Mouse (Mus musculus) limb, embryonic 13.5 days (tissue): ENCODE measurements at regions not wholly inside any gene's neighbourhood (a gene's known extent, or its start where the extent isn't known, plus 50 kb on each side); places are given as distances from the start of the nearest gene placed in this dataset.

Experiments used
- ATAC-seq: fragments of 200-750 bp; cut with Nextera tagmentation; 2 replicates; pipeline ENCODE4 v1.8.0; 2017; ENCODE audit warnings: low read depth, moderate number of reproducible peaks, moderate TSS enrichment; ENCODE audit not compliant: low FRiP score
- H3K27ac ChIP-seq: fragments of 300-500 bp; sonication (generic); 2 replicates; pipeline ENCODE4 v1.5.1; 2015; ENCODE audit warnings: inconsistent platforms, mild to moderate bottlenecking, moderate library complexity
- H3K27me3 ChIP-seq: fragments of 300-500 bp; sonication (generic); 2 replicates; pipeline ENCODE4 v1.6.1; 2015; ENCODE audit warnings: mild to moderate bottlenecking, inconsistent platforms
- H3K36me3 ChIP-seq: fragments of 300-500 bp; sonication (generic); 2 replicates; pipeline ENCODE4 v1.6.1; 2015; ENCODE audit warnings: inconsistent platforms, mild to moderate bottlenecking, moderate library complexity
- H3K4me1 ChIP-seq: fragments of 300-500 bp; sonication (generic); 2 replicates; pipeline ENCODE4 v1.6.1; 2015; ENCODE audit warnings: inconsistent platforms
- H3K4me2 ChIP-seq: fragments of 300-500 bp; sonication (generic); replicated peaks from 2 replicates; pipeline ENCODE4 v1.6.1; 2015; ENCODE audit warnings: inconsistent platforms, mild to moderate bottlenecking, moderate library complexity
- H3K4me3 ChIP-seq: fragments of 300-500 bp; sonication (generic); 2 replicates; pipeline ENCODE4 v1.5.1; 2015; ENCODE audit warnings: moderate library complexity, mild to moderate bottlenecking, inconsistent platforms
- H3K9ac ChIP-seq: fragments of 300-500 bp; sonication (generic); 2 replicates; pipeline ENCODE4 v1.6.1; 2015; ENCODE audit warnings: mild to moderate bottlenecking, inconsistent platforms
- H3K9me3 ChIP-seq: fragments of 300-500 bp; sonication (generic); 2 replicates; pipeline ENCODE4 v1.6.1; 2016; ENCODE audit warnings: inconsistent platforms
- WGBS: fragments of 180-500 bp; shearing (Covaris S2); methylation state at CpG from one replicate; pipeline ENCODE4 v1.1.7; 2015; 5-methylcytosine and 5-hydroxymethylcytosine counted together

DNA sequence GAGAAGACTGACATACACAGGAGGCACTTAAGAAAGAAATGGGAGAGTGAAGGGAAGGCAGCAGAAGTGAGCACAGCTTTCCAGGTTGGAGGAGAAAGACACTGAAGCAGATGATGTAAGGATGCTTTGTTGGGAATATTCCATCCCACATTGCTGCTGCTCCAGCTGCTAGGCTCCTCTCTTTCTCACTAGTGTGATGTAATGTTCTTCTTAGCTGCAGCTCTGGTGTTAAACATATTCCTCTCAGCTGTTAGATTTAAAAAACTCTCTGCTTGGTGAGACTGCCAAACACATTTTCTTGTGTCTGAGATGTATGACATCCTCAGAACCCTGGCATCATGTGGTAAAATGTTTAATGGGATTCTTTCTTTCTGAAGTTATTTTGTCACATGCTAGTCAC, 120.1 kb downstream of the Cmpk2 start:
- H3K4me2 ChIP-seq: no peak overlapping the region
- ATAC-seq: no peak
- H3K36me3 ChIP-seq: no peaks in the 10 kb centered on the region
- no peak overlapping the region for H3K27ac ChIP-seq
- no peaks in the 10 kb centered on the region for H3K27me3 ChIP-seq
- H3K9ac ChIP-seq: no peak overlapping the region
- H3K9me3 ChIP-seq: no peaks in the 10 kb centered on the region
- H3K4me1 ChIP-seq: no peaks in the 10 kb centered on the region
- no peak overlapping the region for H3K4me3 ChIP-seq

DNA sequence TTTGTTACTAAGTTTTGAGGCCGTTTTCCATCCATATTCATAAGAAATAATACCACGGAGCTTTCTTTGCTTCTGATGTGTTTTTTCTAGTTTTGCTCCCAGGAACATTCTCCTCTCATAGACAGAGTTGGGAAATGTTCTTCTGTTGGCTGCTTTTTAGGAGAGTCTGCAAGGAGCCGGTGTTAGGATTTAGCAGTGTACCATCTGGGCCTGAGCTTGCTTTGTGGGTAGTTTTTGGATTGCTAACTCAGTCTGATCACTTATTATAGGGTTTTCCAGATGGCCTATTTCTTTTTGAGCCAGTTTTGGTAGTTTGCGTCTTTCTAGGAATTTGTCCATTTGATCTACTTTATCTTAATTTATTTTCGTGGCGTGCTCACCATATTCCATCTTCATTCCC, 108.4 kb downstream of the Cmpk2 start:
- 0 out of 2 replicates have a peak, but pooled peaks cover 8% of the 10 kb centered on the region for H3K4me1 ChIP-seq
- ATAC-seq: no peak
- no peaks in the 10 kb centered on the region for H3K9me3 ChIP-seq
- H3K27me3 ChIP-seq: no peaks in the 10 kb centered on the region
- H3K36me3 ChIP-seq: no peaks in the 10 kb centered on the region
- H3K27ac ChIP-seq: no peak overlapping the region
- no peak overlapping the region for H3K4me3 ChIP-seq
- H3K4me2 ChIP-seq: no peak overlapping the region
- H3K9ac ChIP-seq: no peak overlapping the region
- WGBS: 87% methylated on average over 6 of the region's 6 CpGs

DNA sequence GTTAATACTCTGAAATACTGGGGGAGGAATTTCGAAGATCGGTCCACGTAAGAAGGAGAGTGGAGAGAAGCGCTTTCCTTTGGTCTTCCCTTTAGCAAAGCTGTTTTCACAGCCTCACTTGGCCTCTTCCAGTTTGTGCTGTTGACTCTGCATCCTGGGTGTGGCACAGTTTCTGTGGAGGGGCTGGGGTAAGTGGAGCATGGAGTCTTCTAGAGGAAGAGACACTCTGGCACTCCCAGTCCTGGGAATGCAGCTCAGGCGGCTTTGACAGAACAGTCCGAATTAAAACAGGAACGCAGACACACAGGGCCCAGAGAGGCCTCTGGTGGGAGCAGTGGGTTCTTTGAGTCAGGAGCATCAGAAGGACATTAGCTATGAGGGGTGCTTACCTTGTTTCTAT, 102.6 kb downstream of the Cmpk2 start:
- H3K4me3 ChIP-seq: no peak overlapping the region
- ATAC-seq: no peak
- no peaks in the 10 kb centered on the region for H3K9me3 ChIP-seq
- no peak overlapping the region for H3K4me2 ChIP-seq
- H3K27me3 ChIP-seq: no peaks in the 10 kb centered on the region
- H3K4me1 ChIP-seq: peaks cover 13% of the 10 kb centered on the region; the same call in 1 of the 2 replicates
- H3K27ac ChIP-seq: peak overlapping the region; percentile 17; the same call in 1 of the 2 replicates
- no peaks in the 10 kb centered on the region for H3K36me3 ChIP-seq
- 68% methylated on average over 7 of the region's 7 CpGs for WGBS
- no peak overlapping the region for H3K9ac ChIP-seq

DNA sequence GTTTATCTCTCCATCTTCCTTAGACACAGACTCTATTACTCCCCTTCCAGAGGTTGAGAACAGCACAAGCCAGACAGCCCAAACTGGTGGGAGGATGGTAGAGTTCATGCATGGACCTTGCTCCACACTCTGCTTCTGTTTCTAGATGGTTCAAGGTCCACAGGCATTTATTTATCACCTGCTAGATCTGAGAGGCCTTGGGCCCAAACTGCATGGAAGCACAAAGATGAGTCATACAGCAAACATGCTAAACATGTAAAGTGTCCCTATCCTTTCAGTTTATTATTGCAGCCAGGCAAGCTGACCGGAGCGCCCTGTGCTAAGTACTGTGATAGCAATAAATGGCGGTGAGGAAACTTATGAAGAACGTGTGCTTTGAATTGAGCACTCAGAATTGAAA, 98.4 kb downstream of the Cmpk2 start:
- Histone ChIP-seq H3K9ac (no peak overlapping the region), H3K4me1 (peaks cover 5% of the 10 kb centered on the region; the same call in 1 of the 2 replicates), H3K4me2 (no peak overlapping the region), H3K4me3 (no peak overlapping the region), H3K27me3 (no peaks in the 10 kb centered on the region), H3K36me3 (no peaks in the 10 kb centered on the region), H3K27ac (no peak overlapping the region), H3K9me3 (no peaks in the 10 kb centered on the region)
- ATAC-seq: no peak
- 83% methylated on average over 4 of the region's 4 CpGs for WGBS

DNA sequence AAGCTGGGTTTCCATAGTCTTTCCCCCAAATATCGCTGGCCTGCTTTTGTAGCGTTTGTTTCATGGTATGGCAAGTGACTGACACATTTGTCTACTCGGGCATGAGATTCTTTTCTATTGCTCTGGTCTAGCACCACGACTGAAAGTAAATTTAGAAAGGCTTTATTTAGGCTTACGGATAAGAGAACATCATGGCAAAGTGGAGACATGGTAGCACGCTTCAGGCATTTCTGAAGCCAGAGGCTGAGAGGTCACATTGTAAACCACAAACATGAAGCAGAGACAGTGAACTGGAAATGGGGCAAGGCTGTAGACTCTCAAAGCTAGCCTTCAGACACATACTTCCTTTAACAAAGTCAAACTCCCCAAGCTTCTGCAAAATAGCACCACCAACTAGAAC, 93.9 kb downstream of the Cmpk2 start:
- Histone ChIP-seq H3K9me3 (no peaks in the 10 kb centered on the region), H3K4me2 (no peak overlapping the region), H3K36me3 (no peaks in the 10 kb centered on the region), H3K9ac (no peak overlapping the region), H3K4me3 (no peak overlapping the region), H3K4me1 (no peaks in the 10 kb centered on the region), H3K27ac (no peak overlapping the region), H3K27me3 (no peaks in the 10 kb centered on the region)
- ATAC-seq: no peak
- WGBS: 88% methylated on average over 6 of the region's 6 CpGs

DNA sequence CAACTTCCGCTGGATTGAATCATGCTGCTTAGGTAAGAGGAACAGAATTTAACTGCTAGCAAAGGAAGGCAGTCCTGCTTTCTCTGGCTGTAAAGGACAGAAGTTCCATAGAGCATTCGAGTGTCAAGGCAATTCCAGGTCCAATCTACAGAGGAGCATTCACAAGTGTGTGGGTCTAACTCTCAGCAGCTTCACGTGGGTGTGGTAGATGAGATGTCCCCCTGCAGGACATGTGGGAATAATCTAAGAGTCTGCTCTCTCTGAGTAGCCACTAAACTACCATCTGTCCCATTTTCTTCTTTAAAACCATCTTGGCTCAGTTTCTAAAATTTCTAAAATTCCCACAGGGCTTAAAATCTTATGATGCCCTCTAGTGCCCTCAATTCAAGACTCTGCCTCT, 90.6 kb downstream of the Cmpk2 start:
- Histone ChIP-seq H3K9ac (no peak overlapping the region), H3K4me2 (no peak overlapping the region), H3K9me3 (no peaks in the 10 kb centered on the region), H3K36me3 (no peaks in the 10 kb centered on the region), H3K4me1 (peaks cover 15% of the 10 kb centered on the region), H3K4me3 (no peak overlapping the region), H3K27me3 (no peaks in the 10 kb centered on the region), H3K27ac (no peak overlapping the region)
- WGBS: 65% methylated on average over 3 of the region's 3 CpGs
- no peak for ATAC-seq

DNA sequence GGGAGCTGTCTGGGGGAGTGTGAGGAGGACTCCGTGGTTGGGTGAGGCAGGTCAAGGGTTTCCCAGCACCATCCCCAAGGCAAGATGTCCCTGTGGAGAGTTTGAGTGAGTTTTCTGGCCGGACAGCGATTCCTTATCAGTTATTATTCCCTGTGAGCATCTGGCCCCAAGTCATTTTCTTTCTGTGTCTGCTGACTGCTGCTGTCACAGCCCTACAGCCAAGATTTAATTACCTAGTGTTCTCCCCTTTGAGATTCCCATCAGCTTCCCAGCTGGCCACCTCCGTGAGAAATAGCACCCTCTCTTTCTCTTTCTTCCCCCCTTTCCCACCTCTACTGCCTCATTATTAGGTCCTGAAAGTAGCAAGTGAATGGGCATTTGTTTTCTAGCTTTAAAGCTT, 88.4 kb downstream of the Cmpk2 start:
- Histone ChIP-seq H3K9ac (no peak overlapping the region), H3K4me1 (peaks cover 15% of the 10 kb centered on the region), H3K36me3 (no peaks in the 10 kb centered on the region), H3K4me3 (no peak overlapping the region), H3K27ac (no peak overlapping the region), H3K9me3 (no peaks in the 10 kb centered on the region), H3K4me2 (no peak overlapping the region), H3K27me3 (no peaks in the 10 kb centered on the region)
- ATAC-seq: no peak
- 1% methylated on average over 4 of the region's 4 CpGs for WGBS

DNA sequence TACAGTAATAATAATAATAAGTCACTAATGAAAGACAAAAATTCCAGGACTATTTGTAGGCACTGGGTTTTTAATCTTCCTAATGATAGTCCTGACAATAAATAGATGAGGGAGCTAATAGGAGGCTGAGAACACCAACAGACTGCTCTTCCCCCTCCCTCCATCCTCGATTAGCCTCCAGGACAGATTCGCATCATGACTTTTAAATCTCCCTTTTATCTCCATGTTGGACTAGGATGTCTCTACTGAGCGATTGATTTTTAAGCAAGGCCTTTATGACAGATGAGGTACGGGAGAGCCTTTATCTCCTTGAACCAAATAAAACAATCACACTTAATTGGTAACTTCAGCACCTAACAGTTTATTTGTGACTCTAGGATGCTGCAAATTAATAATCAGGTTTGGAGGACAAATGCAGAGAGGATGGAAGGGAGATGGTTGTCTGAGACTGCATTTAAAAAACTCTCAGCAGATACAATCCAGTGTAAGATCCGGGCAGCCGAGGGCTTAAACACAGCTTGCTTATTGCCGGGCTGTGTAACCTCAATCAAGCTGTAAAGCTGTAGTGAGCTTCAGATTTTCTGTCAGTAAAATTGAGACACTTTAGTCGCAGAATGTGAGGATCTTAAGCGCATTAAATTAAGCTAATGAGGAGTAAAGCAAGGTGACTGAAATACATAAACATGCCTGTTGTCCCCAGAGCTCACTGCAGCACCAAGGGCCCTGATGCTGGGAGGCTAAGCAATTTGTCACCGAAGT, 82.3 kb downstream of the Cmpk2 start:
- peaks cover 2% of the 10 kb centered on the region; the same call in 1 of the 2 replicates for H3K4me1 ChIP-seq
- no peak overlapping the region for H3K4me2 ChIP-seq
- H3K27me3 ChIP-seq: no peaks in the 10 kb centered on the region
- ATAC-seq: no peak
- no peaks in the 10 kb centered on the region for H3K36me3 ChIP-seq
- 0 out of 2 replicates have a peak, but pooled peaks cover 6% of the 10 kb centered on the region for H3K9me3 ChIP-seq
- no peak overlapping the region for H3K4me3 ChIP-seq
- no peak overlapping the region for H3K9ac ChIP-seq
- no peak overlapping the region for H3K27ac ChIP-seq
- WGBS: 43% methylated on average over 10 of the region's 10 CpGs

DNA sequence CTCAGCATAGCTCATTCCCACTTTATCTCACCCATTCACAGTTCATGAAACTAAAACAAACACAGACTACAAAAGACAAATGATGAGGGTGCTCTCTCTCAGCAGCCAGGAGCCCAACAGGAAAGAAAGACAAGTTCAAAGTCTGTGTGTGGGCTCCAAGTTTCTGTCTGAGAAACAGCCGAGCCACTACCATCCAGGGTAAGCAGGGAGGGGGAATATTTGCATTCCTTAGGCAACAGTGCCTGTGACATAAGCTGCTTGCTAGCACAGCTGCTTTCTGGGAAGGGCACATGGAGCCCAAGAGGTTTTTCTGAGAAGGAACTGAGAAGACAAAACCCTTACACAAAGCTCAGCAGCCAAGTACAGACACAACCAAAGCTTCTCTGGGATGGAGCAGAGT, 78.5 kb downstream of the Cmpk2 start:
- no peaks in the 10 kb centered on the region for H3K4me1 ChIP-seq
- no peaks in the 10 kb centered on the region for H3K36me3 ChIP-seq
- no peak for ATAC-seq
- no peak overlapping the region for H3K27ac ChIP-seq
- H3K4me2 ChIP-seq: no peak overlapping the region
- no peak overlapping the region for H3K4me3 ChIP-seq
- H3K27me3 ChIP-seq: no peaks in the 10 kb centered on the region
- no peak overlapping the region for H3K9ac ChIP-seq
- H3K9me3 ChIP-seq: 0 out of 2 replicates have a peak, but pooled peaks cover 6% of the 10 kb centered on the region
- WGBS: 19% methylated on average over 1 of the region's 1 CpGs

DNA sequence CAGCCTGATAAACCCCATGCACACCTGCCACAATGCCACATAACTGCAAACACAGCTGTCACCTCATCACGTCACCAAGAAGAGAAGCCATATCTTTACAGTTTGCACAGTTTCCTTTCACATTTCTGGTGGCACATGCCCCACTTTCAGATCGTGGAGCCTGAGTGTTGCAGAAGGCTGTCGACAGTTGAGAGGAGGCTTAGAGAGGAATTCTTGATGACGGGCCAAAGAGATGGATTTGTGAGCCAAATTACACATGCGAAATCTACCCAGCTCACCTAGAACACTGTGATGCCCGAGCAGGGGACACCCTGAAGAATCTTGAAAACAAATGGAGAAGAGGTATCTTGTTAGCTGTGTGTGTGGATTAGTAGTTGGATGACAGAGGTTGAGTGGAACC, 77.4 kb downstream of the Cmpk2 start:
- Histone ChIP-seq H3K4me2 (no peak overlapping the region), H3K27ac (no peak overlapping the region), H3K9ac (no peak overlapping the region), H3K36me3 (no peaks in the 10 kb centered on the region), H3K4me1 (no peaks in the 10 kb centered on the region), H3K4me3 (no peak overlapping the region), H3K27me3 (no peaks in the 10 kb centered on the region), H3K9me3 (0 out of 2 replicates have a peak, but pooled peaks cover 6% of the 10 kb centered on the region)
- 81% methylated on average over 6 of the region's 6 CpGs for whole genome bisulfite sequencing
- no peak for ATAC-seq

DNA sequence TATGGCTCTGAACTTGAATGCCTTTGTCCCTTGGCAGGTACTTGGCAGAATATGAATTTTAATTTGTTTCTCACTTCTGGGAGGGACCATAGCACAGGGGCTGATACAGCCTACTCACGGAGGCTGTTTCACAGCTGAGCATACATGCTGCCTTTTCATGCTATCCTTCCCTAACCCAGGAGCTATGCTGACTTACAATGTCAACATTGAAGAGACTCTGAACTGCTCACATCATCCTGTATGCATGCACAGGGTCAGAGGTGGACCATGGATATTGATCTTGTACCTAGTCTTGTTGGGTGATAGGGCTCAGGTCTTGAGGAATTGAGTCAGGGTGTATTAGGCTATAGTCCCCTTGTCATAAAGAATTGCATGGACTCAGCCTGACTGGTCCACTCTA, 74.5 kb downstream of the Cmpk2 start:
- no peak overlapping the region for H3K9ac ChIP-seq
- no peak for ATAC-seq
- WGBS: 86% methylated on average over 1 of the region's 1 CpGs

DNA sequence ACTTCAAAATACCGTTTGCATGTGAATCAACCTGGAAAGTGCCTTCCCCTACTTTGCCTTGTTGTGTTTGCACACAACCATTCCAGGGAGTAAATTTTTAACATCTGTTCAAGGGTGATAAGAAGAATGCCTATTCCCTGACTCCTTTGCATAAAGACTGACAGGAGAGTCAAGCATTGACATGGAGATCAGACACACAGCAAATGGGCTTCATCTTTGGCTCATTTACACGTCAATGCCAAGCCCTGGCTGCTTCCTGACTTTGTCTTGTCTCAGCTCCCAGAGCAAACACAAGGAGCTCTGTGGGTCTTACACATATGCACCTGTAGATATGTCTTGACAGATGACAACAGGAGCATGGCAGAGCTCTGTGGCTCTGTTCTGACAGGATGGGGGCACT, 73.4 kb downstream of the Cmpk2 start:
- H3K9me3 ChIP-seq: no peaks in the 10 kb centered on the region
- H3K27ac ChIP-seq: no peak overlapping the region
- no peak overlapping the region for H3K9ac ChIP-seq
- ATAC-seq: no peak
- 44% methylated on average over 2 of the region's 2 CpGs for WGBS
- no peak overlapping the region for H3K4me3 ChIP-seq
- H3K27me3 ChIP-seq: no peaks in the 10 kb centered on the region; the same call in 1 of the 2 replicates
- H3K36me3 ChIP-seq: no peaks in the 10 kb centered on the region
- no peaks in the 10 kb centered on the region for H3K4me1 ChIP-seq
- H3K4me2 ChIP-seq: no peak overlapping the region

More for the DNA sequence above, 74.5 kb downstream of the Cmpk2 start:
- H3K27me3 ChIP-seq: no peaks in the 10 kb centered on the region
- no peak overlapping the region for H3K4me3 ChIP-seq
- 0 out of 2 replicates have a peak, but pooled peaks cover under 1% of the 10 kb centered on the region for H3K9me3 ChIP-seq
- H3K4me2 ChIP-seq: no peak overlapping the region
- no peaks in the 10 kb centered on the region for H3K4me1 ChIP-seq
- H3K36me3 ChIP-seq: no peaks in the 10 kb centered on the region
- no peak overlapping the region for H3K27ac ChIP-seq
